Mouse (Mus musculus) limb, embryonic 11.5 days (tissue): ENCODE data around the gene Khsrp. TPM values are rescaled to one million over a fixed set of nuclear protein-coding genes. Genes with fewer than 3 reads are reported as not detected.
A peak's percentile ranks its signal among the peaks of the same experiment; 100 is the strongest.

Source experiments
- ATAC-seq: fragments of 200-750 bp; cut with Nextera tagmentation; 2 replicates; pipeline ENCODE4 v1.8.0; 2017; ENCODE audit warnings: low read depth; ENCODE audit not compliant: insufficient number of reproducible peaks, low FRiP score, low TSS enrichment
- DNase-seq: peaks from one replicate; pipeline ENCODE4 v3.0.0-alpha.2; 2015; ENCODE audit warnings: low spot score
- H3K27ac ChIP-seq: fragments of 300-500 bp; sonication (generic); replicated peaks from 2 replicates; pipeline ENCODE4 v1.5.1; 2014; ENCODE audit warnings: low read depth, mild to moderate bottlenecking, low read length
- H3K27me3 ChIP-seq: fragments of 300-500 bp; sonication (generic); 2 replicates; pipeline ENCODE4 v1.6.1; 2014; ENCODE audit warnings: mild to moderate bottlenecking, low read length, mixed read lengths; ENCODE audit not compliant: control insufficient read depth, insufficient read depth
- H3K36me3 ChIP-seq: fragments of 300-500 bp; sonication (generic); 2 replicates; pipeline ENCODE4 v1.6.1; 2014; ENCODE audit warnings: mild to moderate bottlenecking, low read length, moderate library complexity, mixed read lengths; ENCODE audit not compliant: control insufficient read depth, insufficient read depth
- H3K4me1 ChIP-seq: fragments of 300-500 bp; sonication (generic); 2 replicates; pipeline ENCODE4 v1.6.1; 2014; ENCODE audit warnings: low read length, mixed read lengths; ENCODE audit not compliant: control insufficient read depth, insufficient read depth
- H3K4me2 ChIP-seq: fragments of 300-500 bp; sonication (generic); 2 replicates; pipeline ENCODE4 v1.6.1; 2014; ENCODE audit warnings: low read depth, mild to moderate bottlenecking, moderate library complexity; ENCODE audit not compliant: severe bottlenecking
- H3K4me3 ChIP-seq: fragments of 300-500 bp; sonication (generic); 2 replicates; pipeline ENCODE4 v1.5.1; 2014; ENCODE audit warnings: low read depth, low read length
- H3K9ac ChIP-seq: fragments of 300-500 bp; sonication (generic); 2 replicates; pipeline ENCODE4 v1.6.1; 2014; ENCODE audit warnings: mild to moderate bottlenecking, low read length
- H3K9me3 ChIP-seq: fragments of 300-500 bp; sonication (generic); 2 replicates; pipeline ENCODE4 v1.6.1; 2016; ENCODE audit warnings: low read length; ENCODE audit not compliant: control insufficient read depth
- WGBS: fragments of 180-500 bp; shearing (Covaris S2); extraction: QIAGEN DNeasy Blood & Tissue Kit; methylation state at CpG from one replicate; pipeline ENCODE4 v1.1.7; 2014; 5-methylcytosine and 5-hydroxymethylcytosine counted together
- polyA plus RNA-seq: library from polyadenylated mRNA; unstranded; fragments of >200 nt; fragmentation: Nextera tagmentation; extraction: Ambion mirVana; gene quantifications from 2 replicates; pipeline ENCODE4 v1.2.1, GENCODE M21; 2014

The Khsrp gene
- polyA plus RNA-seq, 1 experiment from 2014 or later, result 48.4 TPM

DNA sequence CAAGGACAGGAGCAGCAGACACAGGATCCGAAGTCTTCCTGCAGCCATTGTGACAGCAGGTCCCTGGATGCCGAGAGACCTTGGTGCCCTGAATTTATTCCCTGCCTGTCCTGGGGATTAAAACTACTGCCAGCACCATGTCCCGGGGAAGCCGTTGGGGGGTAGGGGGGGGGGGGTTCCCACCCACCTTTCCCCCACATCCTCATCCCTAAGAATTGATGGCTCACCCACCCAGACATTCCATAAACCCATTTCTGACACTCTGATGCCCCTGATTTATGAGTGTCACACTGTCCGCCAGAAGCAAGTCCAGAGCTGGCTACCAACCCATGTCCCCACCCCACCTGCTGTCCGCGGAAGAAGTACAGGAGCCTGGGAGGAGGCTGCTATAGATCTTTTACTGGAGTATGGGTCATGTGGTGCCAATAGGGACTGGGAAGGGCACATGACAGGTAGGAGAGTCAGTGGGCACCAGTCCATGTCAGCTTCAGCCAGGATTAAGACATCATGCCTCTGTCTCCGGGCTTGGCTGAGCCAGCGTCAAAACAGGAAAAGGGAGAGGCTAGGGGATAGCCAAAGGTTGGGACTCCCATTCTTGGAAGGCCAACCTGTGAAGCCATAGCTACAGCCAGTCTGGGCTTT lies 31.2 kb downstream of the Khsrp start, which contains the start of gene Pspn:
TSS of gene Pspn (minus strand) at position 51 of the 642 bp plus-strand sequence.
- Histone ChIP-seq H3K9ac (no peak within 1 kb of the TSS), H3K9me3 (no peaks in the 10 kb centered on the region), H3K27ac (no peak within 1 kb of the TSS), H3K4me3 (no peak within 1 kb of the TSS), H3K4me1 (0 out of 2 replicates have a peak, but pooled peaks cover 5% of the 10 kb centered on the region), H3K4me2 (no peak within 1 kb of the TSS), H3K36me3 (peaks cover 19% of the 10 kb centered on the region), H3K27me3 (no peaks in the 10 kb centered on the region)
- ATAC-seq, result no peak
- no peak for DNase-seq
- 83% methylated on average over 9 of the region's 9 CpGs for WGBS

DNA sequence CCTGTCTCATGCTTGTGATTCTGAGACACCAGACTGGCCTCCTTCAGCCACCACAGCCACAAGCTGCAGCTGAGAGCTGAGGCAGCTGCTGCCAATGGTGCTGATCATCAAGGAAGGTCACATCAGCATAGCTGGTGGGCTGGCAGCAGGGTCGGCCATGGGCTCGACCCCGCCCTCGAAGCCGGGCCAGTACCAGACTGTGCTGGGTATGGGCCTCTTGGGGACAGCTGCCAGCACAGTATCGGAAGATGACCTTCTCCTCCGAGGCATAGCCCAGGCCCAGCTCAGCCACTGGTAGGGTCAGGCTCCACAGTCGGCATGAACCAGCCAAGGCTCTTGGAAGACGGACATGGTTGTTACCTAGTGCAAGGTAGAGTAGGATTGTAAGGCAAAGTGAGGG lies 31.9 kb downstream of the Khsrp start:
- no peaks in the 10 kb centered on the region for H3K27me3 ChIP-seq
- no peaks in the 10 kb centered on the region for H3K9me3 ChIP-seq
- H3K4me3 ChIP-seq, result no peak overlapping the region
- 0 out of 2 replicates have a peak, but pooled peaks cover 5% of the 10 kb centered on the region for H3K4me1 ChIP-seq
- WGBS, result 91% methylated on average over 9 of the region's 9 CpGs
- ATAC-seq (no peak), DNase-seq (no peak)
- H3K27ac ChIP-seq, result no peak overlapping the region
- H3K36me3 ChIP-seq, result peaks cover 17% of the 10 kb centered on the region
- no peak overlapping the region for H3K9ac ChIP-seq
- no peak overlapping the region for H3K4me2 ChIP-seq

DNA sequence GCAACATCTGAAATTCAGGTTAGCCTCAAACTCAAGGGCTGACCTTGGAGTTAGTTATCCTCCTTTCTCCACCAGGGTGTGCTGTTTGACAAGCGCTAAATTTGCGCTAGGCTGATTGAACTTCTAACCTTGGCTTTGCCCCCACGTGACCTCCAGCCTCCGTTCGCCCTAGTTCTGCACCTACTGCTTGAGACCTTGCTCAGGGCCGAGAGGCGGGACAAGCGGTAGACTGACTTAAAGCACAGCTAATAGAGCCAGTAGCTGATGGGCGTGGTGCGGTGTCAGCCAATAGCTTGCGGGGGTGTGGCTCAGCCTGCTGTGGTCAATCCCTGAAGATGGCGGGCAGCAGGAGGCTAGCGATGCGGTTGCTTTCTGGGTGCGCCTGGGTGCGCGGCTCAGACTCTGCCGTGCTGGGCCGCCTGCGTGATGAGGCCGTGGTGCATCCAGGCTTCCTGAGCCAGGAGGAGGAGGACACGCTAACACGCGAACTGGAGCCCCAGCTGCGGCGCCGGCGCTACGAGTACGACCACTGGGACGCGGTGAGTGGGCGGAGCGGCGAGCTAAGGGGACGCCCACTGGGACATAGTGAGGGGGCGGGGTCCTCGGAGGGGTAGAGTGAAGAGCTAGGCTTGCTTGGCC lies 34.2 kb downstream of the Khsrp start, which contains the start of gene Alkbh7:
TSS of gene Alkbh7 (plus strand) at position 311 of the 639 bp plus-strand sequence.
- Histone ChIP-seq H3K27me3 (no peaks in the 10 kb centered on the region), H3K27ac (no peak within 1 kb of the TSS), H3K4me1 (0 out of 2 replicates have a peak, but pooled peaks cover 5% of the 10 kb centered on the region), H3K36me3 (peaks cover 23% of the 10 kb centered on the region), H3K4me2 (peak within 1 kb of the TSS; percentile 60), H3K9me3 (no peaks in the 10 kb centered on the region), H3K9ac (peak within 1 kb of the TSS; percentile 41), H3K4me3 (peak within 1 kb of the TSS; percentile 61)
- 0% methylated on average over 38 of the region's 38 CpGs for WGBS
- DNase-seq (peak; percentile 95), ATAC-seq (peak; percentile 100)

DNA sequence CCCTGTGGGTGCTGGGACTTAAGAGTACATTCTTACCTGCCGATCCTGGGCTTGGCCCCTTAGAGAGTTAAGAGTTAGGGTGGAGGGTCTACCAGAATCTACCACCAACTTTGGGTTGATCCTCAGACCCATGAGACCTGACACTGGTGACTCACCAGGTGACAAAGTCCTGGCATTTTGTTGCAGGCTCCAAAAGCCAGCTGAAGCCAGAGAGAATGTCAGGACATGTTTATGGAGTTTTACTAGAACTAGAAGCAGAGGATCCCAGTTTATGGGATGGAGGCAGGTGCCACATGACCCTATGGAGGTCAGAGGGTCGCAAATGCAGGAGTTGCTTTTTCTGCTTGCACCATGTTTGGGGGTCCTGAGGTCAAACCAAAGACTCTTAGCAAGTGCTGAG lies 34.8 kb downstream of the Khsrp start:
- H3K4me1 ChIP-seq, result 0 out of 2 replicates have a peak, but pooled peaks cover 5% of the 10 kb centered on the region
- no peaks in the 10 kb centered on the region for H3K9me3 ChIP-seq
- ATAC-seq (no peak; the same call in 1 of the 2 replicates), DNase-seq (no peak)
- no peaks in the 10 kb centered on the region for H3K27me3 ChIP-seq
- H3K9ac ChIP-seq, result no peak overlapping the region
- H3K4me3 ChIP-seq, result no peak overlapping the region
- H3K27ac ChIP-seq, result no peak overlapping the region
- H3K36me3 ChIP-seq, result peaks cover 23% of the 10 kb centered on the region
- H3K4me2 ChIP-seq, result no peak overlapping the region
- WGBS, result 68% methylated on average over 2 of the region's 2 CpGs

DNA sequence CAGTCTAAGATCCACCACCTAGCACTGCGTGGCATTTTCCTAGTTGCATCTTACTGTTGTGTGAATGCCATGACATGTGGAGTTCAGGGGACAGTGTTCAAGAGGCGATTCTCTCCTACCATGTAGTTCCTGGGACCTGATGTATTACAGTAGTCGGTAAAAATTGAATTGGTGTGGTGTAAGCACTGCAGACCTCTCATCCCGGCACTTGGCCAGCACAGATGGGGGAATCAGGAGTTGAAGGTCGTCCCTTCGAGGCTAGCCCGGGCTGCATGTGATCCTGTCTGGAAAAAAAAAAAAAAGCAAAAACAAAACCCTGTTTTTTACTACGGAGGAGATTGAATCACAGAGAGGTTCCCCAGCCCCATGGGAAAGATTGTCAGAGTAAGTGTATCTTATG lies 36.3 kb downstream of the Khsrp start:
- H3K9me3 ChIP-seq, result no peaks in the 10 kb centered on the region
- no peak overlapping the region for H3K4me3 ChIP-seq
- no peak overlapping the region for H3K27ac ChIP-seq
- H3K9ac ChIP-seq, result no peak overlapping the region
- DNase-seq (no peak), ATAC-seq (no peak)
- no peaks in the 10 kb centered on the region for H3K27me3 ChIP-seq
- H3K4me2 ChIP-seq, result no peak overlapping the region
- peaks cover 10% of the 10 kb centered on the region for H3K4me1 ChIP-seq
- 90% methylated on average over 8 of the region's 8 CpGs for WGBS
- peaks cover 23% of the 10 kb centered on the region for H3K36me3 ChIP-seq

DNA sequence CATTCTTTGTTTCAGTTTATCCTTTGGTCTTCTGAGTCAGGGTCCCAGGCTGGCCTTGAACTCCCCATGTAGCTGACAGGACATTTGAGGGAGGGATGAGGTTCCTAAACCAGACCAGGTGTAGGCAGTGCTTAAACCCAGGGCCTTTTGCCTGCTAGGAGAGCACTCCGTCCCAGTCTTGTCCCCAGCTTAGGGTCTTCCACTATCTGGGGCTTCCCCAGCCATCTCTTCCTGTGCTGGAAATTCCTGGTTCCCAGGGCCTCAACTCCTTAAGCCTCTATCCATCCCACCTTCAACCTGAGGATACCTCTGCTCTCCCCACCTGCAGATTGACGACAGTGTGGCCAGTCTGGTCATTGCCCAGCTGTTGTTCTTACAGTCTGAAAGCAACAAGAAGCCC lies 40.4 kb downstream of the Khsrp start:
- 79% methylated on average over 2 of the region's 2 CpGs for WGBS
- peak overlapping the region; percentile 89 for H3K4me3 ChIP-seq
- peak overlapping the region; percentile 77 for H3K4me2 ChIP-seq
- H3K9me3 ChIP-seq, result no peaks in the 10 kb centered on the region
- H3K36me3 ChIP-seq, result peaks cover 20% of the 10 kb centered on the region
- no peak overlapping the region for H3K27ac ChIP-seq
- ATAC-seq (no peak), DNase-seq (no peak)
- peaks cover 5% of the 10 kb centered on the region for H3K4me1 ChIP-seq
- no peaks in the 10 kb centered on the region for H3K27me3 ChIP-seq
- H3K9ac ChIP-seq, result 0 out of 2 replicates have a peak overlapping the region, but pooled peaks have one; percentile 17

DNA sequence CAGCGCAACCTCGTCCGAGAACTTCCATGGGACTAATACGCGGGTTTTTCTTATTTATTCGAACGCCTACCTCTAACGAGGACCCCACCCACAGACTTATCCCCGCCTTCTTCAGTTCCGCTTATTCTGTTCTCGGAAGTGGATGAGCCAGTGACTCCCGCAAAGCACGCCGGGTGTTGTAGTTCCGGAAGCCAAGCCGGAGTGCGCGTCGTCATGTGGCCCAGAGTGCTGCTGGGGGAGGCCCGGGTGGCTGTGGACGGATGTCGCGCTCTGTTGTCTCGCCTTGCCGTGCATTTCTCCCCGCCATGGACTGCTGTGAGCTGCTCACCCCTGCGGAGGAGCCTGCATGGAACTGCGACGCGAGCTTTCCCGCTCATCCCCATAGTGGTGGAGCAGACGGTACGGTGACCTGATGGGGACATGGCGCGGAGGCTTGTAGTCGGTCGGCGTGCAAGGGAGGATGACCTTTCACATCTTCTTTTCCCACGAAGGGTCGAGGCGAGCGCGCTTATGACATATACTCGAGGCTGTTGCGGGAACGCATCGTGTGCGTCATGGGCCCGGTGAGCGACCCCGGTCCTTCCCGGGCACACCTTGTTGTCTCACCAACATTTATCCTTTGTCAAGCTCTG lies 41.1 kb downstream of the Khsrp start, which contains the start of gene Clpp:
TSS of gene Clpp (plus strand) at position 191 of the 632 bp plus-strand sequence.
- peak; percentile 97 for DNase-seq
- Histone ChIP-seq H3K9ac (peak within 1 kb of the TSS; percentile 83), H3K27me3 (no peaks in the 10 kb centered on the region), H3K27ac (no peak within 1 kb of the TSS; the same call in 1 of the 2 replicates), H3K4me3 (peak within 1 kb of the TSS; percentile 89), H3K36me3 (peaks cover 16% of the 10 kb centered on the region), H3K4me2 (peak within 1 kb of the TSS; percentile 77), H3K9me3 (no peaks in the 10 kb centered on the region), H3K4me1 (peaks cover 5% of the 10 kb centered on the region)
- ATAC-seq, result peak; percentile 93
- WGBS, result under 1% methylated on average over 52 of the region's 52 CpGs

DNA sequence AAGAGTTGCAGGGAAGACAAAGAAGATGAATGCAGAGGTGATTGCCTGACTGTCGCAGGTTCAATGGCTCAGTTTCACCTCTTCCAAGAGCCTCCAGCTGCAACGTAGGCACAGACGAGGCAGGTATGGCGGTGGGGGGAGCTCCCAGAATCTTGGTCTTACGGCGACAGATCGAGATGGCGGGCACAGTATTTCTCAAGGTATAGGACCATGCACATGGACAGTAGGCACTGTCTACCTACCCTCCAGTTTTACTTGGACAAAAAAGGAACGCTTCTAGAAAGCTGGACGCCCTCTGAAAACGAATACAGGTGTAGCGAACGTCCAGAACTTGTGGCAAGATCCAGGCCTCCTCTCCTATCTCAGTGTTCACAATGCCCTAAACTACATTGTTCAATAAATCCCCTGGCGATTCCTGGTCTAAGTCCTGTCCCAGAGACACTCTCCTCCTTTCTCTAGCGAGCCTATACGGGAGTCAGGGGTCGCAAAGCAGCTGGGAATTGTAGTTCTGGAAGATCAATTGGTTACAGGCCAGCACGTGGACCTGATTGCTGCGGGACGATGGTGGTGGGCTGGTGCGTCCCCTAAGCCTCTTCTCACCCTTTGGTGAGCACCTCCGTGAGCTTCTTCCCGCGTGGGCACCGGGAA lies 41.7 kb downstream of the Khsrp start:
- peaks cover 5% of the 10 kb centered on the region for H3K4me1 ChIP-seq
- 4% methylated on average over 25 of the region's 25 CpGs for WGBS
- ATAC-seq (peak; percentile 82), DNase-seq (no peak)
- peaks cover 16% of the 10 kb centered on the region for H3K36me3 ChIP-seq
- H3K4me2 ChIP-seq, result peak overlapping the region; percentile 77
- H3K4me3 ChIP-seq, result peak overlapping the region; percentile 89
- H3K27me3 ChIP-seq, result no peaks in the 10 kb centered on the region
- H3K27ac ChIP-seq, result no peak overlapping the region
- no peaks in the 10 kb centered on the region for H3K9me3 ChIP-seq
- peak overlapping the region; percentile 58 for H3K9ac ChIP-seq
